Mouse (Mus musculus) CH12.LX (cell line): Measurements from ENCODE around the gene Herc3. TPM values are rescaled to one million over a fixed set of nuclear protein-coding genes. Genes with fewer than 3 reads are reported as not detected.

Source experiments
- DNase-seq: peaks from one replicate; pipeline ENCODE4 v3.0.0-alpha.2; 2013; ENCODE audit errors: extremely low read depth
- H3K27ac ChIP-seq: 2 replicates; pipeline ENCODE4 v1.5.1; 2012; ENCODE audit warnings: low read depth, mild to moderate bottlenecking, control low read depth, moderate library complexity; ENCODE audit not compliant: insufficient read depth
- H3K27me3 ChIP-seq: replicated peaks from 2 replicates; pipeline ENCODE3; 2012; ENCODE audit warnings: inconsistent platforms
- H3K36me3 ChIP-seq, 2 experiments: replicated peaks in 1 of 2; 2 replicates each; pipeline versions ENCODE3 to v1.6.1; 2012; ENCODE audit warnings: inconsistent platforms in 1 of 2, low read length in 1 of 2, mild to moderate bottlenecking in 1 of 2, mixed read lengths in 1 of 2, moderate library complexity in 1 of 2; ENCODE audit not compliant: control insufficient read depth in 1 of 2, insufficient read depth in 1 of 2
- H3K4me1 ChIP-seq, 2 experiments: 2 replicates each; pipeline ENCODE4 v1.6.1; 2012; ENCODE audit warnings: inconsistent platforms in 1 of 2, moderate library complexity in 1 of 2; ENCODE audit not compliant: insufficient read depth in 2 of 2, control insufficient read depth in 1 of 2
- H3K4me2 ChIP-seq: 2 replicates; pipeline ENCODE4 v1.6.1; 2012; ENCODE audit warnings: low read depth, mild to moderate bottlenecking, control low read depth; ENCODE audit not compliant: poor library complexity, insufficient read depth, severe bottlenecking
- H3K4me3 ChIP-seq, 3 experiments: fragments of 150-350 bp in 1 of 3; sonication (generic) in 1 of 3; replicated peaks in 1 of 3; 2 replicates each; pipeline versions ENCODE3 to v1.5.1; 2011 to 2012; ENCODE audit warnings: low read depth in 2 of 3, low read length in 2 of 3, mild to moderate bottlenecking in 2 of 3, moderate library complexity in 2 of 3, control low read depth in 1 of 3, improper control_type of control experiment in 1 of 3, inconsistent platforms in 1 of 3, mixed read lengths in 1 of 3; ENCODE audit not compliant: poor library complexity in 1 of 3
- H3K79me2 ChIP-seq: replicated peaks from 2 replicates; pipeline ENCODE4 v1.6.1; 2012; ENCODE audit warnings: mild to moderate bottlenecking, moderate library complexity; ENCODE audit not compliant: control insufficient read depth, poor library complexity, insufficient read depth, severe bottlenecking; ENCODE audit errors: extremely low read depth
- H3K9ac ChIP-seq: 2 replicates; pipeline ENCODE4 v1.6.1; 2012; ENCODE audit warnings: low read depth, mild to moderate bottlenecking, control low read depth, moderate library complexity; ENCODE audit not compliant: insufficient read depth
- H3K9me3 ChIP-seq: replicated peaks from 2 replicates; pipeline ENCODE3; 2012; ENCODE audit warnings: low read length, inconsistent platforms, mixed read lengths
- BHLHE40 ChIP-seq: IDR thresholded peaks from 2 replicates; pipeline ENCODE4 v1.6.1; 2011; ENCODE audit warnings: mild to moderate bottlenecking, low read depth, low read length, improper control_type of control experiment
- CHD2 ChIP-seq: IDR thresholded peaks from 2 replicates; pipeline ENCODE4 v1.6.1; 2011; ENCODE audit warnings: low read length, improper control_type of control experiment
- E2F4 ChIP-seq: IDR thresholded peaks from 2 replicates; pipeline ENCODE4 v1.6.1; 2011; ENCODE audit warnings: low read depth, low read length, improper control_type of control experiment; ENCODE audit not compliant: insufficient replicate concordance
- ETS1 ChIP-seq: conservative IDR thresholded peaks from 2 replicates; pipeline ENCODE4 v1.6.1; 2012; ENCODE audit warnings: low read depth, mild to moderate bottlenecking, inconsistent platforms, low read length, improper control_type of control experiment, moderate library complexity
- JUND ChIP-seq: conservative IDR thresholded peaks from 2 replicates; pipeline ENCODE4 v1.6.1; 2011; ENCODE audit warnings: low read depth, low read length, improper control_type of control experiment
- MAFK ChIP-seq: IDR thresholded peaks from 2 replicates; pipeline ENCODE4 v1.6.1; 2011; ENCODE audit warnings: low read length, improper control_type of control experiment; ENCODE audit not compliant: insufficient replicate concordance
- MEF2A ChIP-seq: IDR thresholded peaks from 2 replicates; pipeline ENCODE4 v1.6.1; 2014; ENCODE audit warnings: low read depth, mild to moderate bottlenecking, inconsistent platforms, low read length, improper control_type of control experiment, borderline replicate concordance
- MXI1 ChIP-seq: IDR thresholded peaks from 2 replicates; pipeline ENCODE4 v1.6.1; 2011; ENCODE audit warnings: mild to moderate bottlenecking, low read depth, low read length, improper control_type of control experiment
- NELFE ChIP-seq: IDR thresholded peaks from 2 replicates; pipeline ENCODE4 v1.6.1; 2011; ENCODE audit warnings: low read depth, low read length, improper control_type of control experiment
- PAX5 ChIP-seq: IDR thresholded peaks from 2 replicates; pipeline ENCODE4 v1.6.1; 2012; ENCODE audit warnings: low read length, inconsistent platforms, mixed read lengths
- POLR2A ChIP-seq: IDR thresholded peaks from 2 replicates; pipeline ENCODE4 v1.6.1; 2011; ENCODE audit warnings: low read depth, mild to moderate bottlenecking, improper control_type of control experiment, low read length
- RCOR1 ChIP-seq: conservative IDR thresholded peaks from 2 replicates; pipeline ENCODE4 v1.6.1; 2012; ENCODE audit warnings: low read depth, mild to moderate bottlenecking, inconsistent platforms, low read length, improper control_type of control experiment
- SIN3A ChIP-seq: IDR thresholded peaks from 2 replicates; pipeline ENCODE4 v1.6.1; 2012; ENCODE audit warnings: low read length, improper control_type of control experiment, inconsistent platforms
- UBTF ChIP-seq: IDR thresholded peaks from 2 replicates; pipeline ENCODE4 v1.6.1; 2012; ENCODE audit warnings: low read depth, mild to moderate bottlenecking, inconsistent platforms, low read length, improper control_type of control experiment, moderate library complexity
- USF2 ChIP-seq: conservative IDR thresholded peaks from 2 replicates; pipeline ENCODE4 v1.6.1; 2011; ENCODE audit warnings: low read depth, low read length, improper control_type of control experiment
- ZKSCAN1 ChIP-seq: IDR thresholded peaks from 2 replicates; pipeline ENCODE4 v1.6.1; 2012; ENCODE audit warnings: low read depth, inconsistent platforms, low read length, improper control_type of control experiment, borderline replicate concordance
- dilution Hi-C: fragments of 300-500 bp; cut with MboI; formaldehyde crosslinking; loops from 2 replicates; pipeline ENCODE4 v1.14.3; 2020; ENCODE audit warnings: low sequenced_read_pairs; ENCODE audit not compliant: extremely low pct_unique_long_range_greater_than_20kb, extremely low pct_ligation_motif_present
- in situ Hi-C: fragments of 300-500 bp; cut with MboI; formaldehyde crosslinking; loops from 3 replicates; pipeline ENCODE4 v1.14.3; 2019; ENCODE audit warnings: low sequenced_read_pairs, low pct_ligation_motif_present, low pct_unique_long_range_greater_than_20kb, mixed read lengths
- polyA plus RNA-seq: library from polyadenylated mRNA; unstranded; fragments of >175 nt; gene quantifications from 2 replicates; pipeline ENCODE4 v1.2.1, GENCODE M21; 2012; ENCODE audit warnings: low read depth; ENCODE audit not compliant: insufficient read length
- total RNA-seq, 2 experiments: library from RNA; depleted of rRNA; stranded (reverse); fragments of 300-350 nt in 1 of 2; fragments of >200 nt in 1 of 2; gene quantifications; 2 replicates each; pipeline ENCODE4 v1.2.3; 2012 to 2014

The Herc3 gene
- total and polyA plus RNA-seq, 3 experiments, result 15.7 to 19.1 (median 17.8) TPM

DNA sequence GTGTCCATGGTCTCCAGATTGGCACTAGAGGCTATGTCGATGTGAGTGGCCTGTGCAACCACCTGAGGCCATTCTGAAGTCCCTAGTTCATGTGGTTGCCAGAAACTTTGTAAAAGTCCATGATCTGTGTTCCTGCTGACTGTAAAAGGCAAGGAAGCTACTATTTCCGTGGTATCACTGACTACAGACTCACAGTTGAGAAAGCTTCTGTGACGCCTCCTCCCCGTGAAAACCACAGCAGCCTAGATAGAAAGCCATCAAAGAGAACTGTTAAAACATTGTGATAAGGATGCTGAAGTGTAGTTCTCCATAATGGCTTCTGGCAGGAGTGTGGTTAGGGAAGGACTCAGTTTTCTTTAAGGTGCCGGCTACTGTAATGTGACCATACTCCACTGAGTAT, 49.6 kb downstream of the Herc3 start:
- Histone ChIP-seq H3K27me3 (no peaks in the 10 kb centered on the region), H3K4me3 (no peak overlapping the region), H3K79me2 (no peaks in the 10 kb centered on the region), H3K9ac (no peak overlapping the region), H3K4me1 (peaks cover 0 to 8% of the 10 kb centered on the region in 2 experiments; a peak in 1 of 4 replicates), H3K9me3 (no peaks in the 10 kb centered on the region), H3K36me3 (peaks cover 11 to 68% of the 10 kb centered on the region in 2 experiments), H3K27ac (no peak overlapping the region), H3K4me2 (no peak overlapping the region)
- TF ChIP-seq ETS1, result no peak
- TF ChIP-seq SIN3A, result no peak
- TF ChIP-seq MXI1, result no peak
- no peak for TF ChIP-seq MEF2A
- TF ChIP-seq PAX5, result no peak
- no peak for TF ChIP-seq BHLHE40
- no peak for TF ChIP-seq E2F4
- no peak for TF ChIP-seq MAFK
- TF ChIP-seq POLR2A, result no peak
- TF ChIP-seq UBTF, result no peak
- no peak for TF ChIP-seq NELFE
- no peak for TF ChIP-seq CHD2
- TF ChIP-seq ZKSCAN1, result no peak
- dilution Hi-C loops, result no loop called here
- no peak for DNase-seq
- in situ Hi-C loops, result no loop called here

DNA sequence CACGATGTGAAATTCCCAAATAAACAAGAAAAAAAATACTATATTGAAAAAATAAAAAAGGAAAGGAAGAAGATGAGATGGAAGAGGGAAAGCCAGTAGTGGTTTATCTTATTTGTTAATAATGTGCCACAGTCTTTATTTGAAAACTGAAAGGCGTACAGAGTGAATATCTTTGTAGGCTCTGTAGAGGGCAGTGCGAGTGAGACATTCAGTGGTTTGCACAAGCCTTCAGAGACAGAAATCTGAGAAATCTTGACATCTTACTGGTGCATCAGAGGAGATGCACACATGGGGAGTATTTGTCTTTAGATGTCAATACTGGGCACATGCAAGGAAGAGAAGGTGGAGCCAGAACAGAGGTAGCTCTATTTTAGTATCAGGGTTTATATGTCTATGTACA, 50.1 kb downstream of the Herc3 start:
- no peak overlapping the region for H3K4me3 ChIP-seq
- H3K27ac ChIP-seq, result no peak overlapping the region
- TF ChIP-seq NELFE (no peak), JUND (no peak), USF2 (no peak), RCOR1 (no peak), CHD2 (no peak), BHLHE40 (no peak), MEF2A (no peak)
- H3K36me3 ChIP-seq, result peaks cover 11 to 68% of the 10 kb centered on the region in 2 experiments
- H3K79me2 ChIP-seq, result no peaks in the 10 kb centered on the region
- no peak overlapping the region for H3K4me2 ChIP-seq
- H3K9ac ChIP-seq, result no peak overlapping the region
- no peaks in the 10 kb centered on the region for H3K27me3 ChIP-seq
- in situ Hi-C loops, result no loop called here
- H3K4me1 ChIP-seq, result peaks cover 0 to 8% of the 10 kb centered on the region in 2 experiments; a peak in 1 of 4 replicates
- dilution Hi-C loops, result no loop called here
- no peak for DNase-seq
- H3K9me3 ChIP-seq, result no peaks in the 10 kb centered on the region
